Mouse (Mus musculus) embryo, embryonic 10 days (tissue): ENCODE data around the gene Spns1.

Experiments
- DNase-seq: peaks from one replicate; pipeline ENCODE4 v3.0.0-alpha.2; 2015; ENCODE audit warnings: low spot score

The Spns1 gene

DNA sequence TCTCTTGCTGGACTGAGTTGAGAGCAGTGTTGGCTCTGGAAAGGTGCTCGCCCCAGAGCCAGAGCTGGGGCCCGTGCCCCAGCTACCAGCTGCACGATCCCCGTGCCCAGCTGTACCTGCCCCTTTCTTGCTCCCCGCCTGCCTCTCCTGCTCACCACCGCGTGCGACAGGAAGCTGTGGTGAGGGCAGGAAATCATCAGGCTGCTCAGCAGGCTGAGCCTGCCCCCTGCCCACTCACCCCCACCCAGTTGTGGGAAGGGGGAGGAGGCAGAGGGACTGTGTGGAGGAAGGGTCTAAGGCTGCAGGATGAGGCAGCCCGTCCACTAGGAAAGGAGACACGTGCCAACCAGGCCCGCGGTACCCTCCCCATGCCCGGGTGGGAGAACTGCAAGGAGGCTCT lies 7.9 kb downstream of the Spns1 start, which contains the start of gene Lat:
Gene Lat, minus strand, starts transcription at position 178 of the 400 bp plus-strand sequence.
- no peak for DNase-seq

- DNase-seq: no peak
These were observed 8.9 kb downstream of the Spns1 start for GRCm38 (mm10) chr7:126368367-126368766.

DNA sequence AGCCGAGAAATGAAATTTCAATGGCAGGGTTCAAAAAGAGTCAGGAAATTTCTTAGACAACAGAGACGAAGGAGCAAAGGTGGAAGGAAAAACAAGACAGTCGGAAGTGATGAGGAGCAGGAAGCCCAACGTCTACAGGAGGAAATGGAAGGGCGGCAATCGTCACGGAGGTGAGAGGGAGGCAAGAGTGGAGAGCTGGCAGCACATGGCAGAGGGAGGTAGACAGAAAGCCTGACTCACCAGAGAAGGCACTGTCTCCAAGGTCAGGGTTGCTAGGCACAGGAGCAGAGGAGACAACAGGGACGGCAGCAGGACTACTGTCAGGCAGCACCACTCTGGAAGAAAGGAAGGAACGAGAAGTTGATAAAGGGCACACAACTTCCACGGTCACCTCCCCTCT lies 9.6 kb downstream of the Spns1 start:
- no peak for DNase-seq

- DNase-seq: no peak
These were observed 14.2 kb downstream of the Spns1 start for GRCm38 (mm10) chr7:126363038-126363437.

- no peak for DNase-seq
These were observed 18.2 kb downstream of the Spns1 start for GRCm38 (mm10) chr7:126359049-126359448.

GRCm38 (mm10) chr7:126358413-126358812 lies 18.8 kb downstream of the Spns1 start:
- DNase-seq: no peak

- DNase-seq: no peak
These were observed 19.4 kb downstream of the Spns1 start for GRCm38 (mm10) chr7:126357838-126358237.

- no peak for DNase-seq
These were observed 20.3 kb downstream of the Spns1 start for GRCm38 (mm10) chr7:126356793-126357591.

GRCm38 (mm10) chr7:126355847-126356597 lies 21.2 kb downstream of the Spns1 start:
- no peak for DNase-seq

- no peak for DNase-seq
These were observed 22.3 kb downstream of the Spns1 start for GRCm38 (mm10) chr7:126354738-126355614.

- DNase-seq: no peak
These were observed 23.3 kb downstream of the Spns1 start for GRCm38 (mm10) chr7:126353994-126354365.

DNA sequence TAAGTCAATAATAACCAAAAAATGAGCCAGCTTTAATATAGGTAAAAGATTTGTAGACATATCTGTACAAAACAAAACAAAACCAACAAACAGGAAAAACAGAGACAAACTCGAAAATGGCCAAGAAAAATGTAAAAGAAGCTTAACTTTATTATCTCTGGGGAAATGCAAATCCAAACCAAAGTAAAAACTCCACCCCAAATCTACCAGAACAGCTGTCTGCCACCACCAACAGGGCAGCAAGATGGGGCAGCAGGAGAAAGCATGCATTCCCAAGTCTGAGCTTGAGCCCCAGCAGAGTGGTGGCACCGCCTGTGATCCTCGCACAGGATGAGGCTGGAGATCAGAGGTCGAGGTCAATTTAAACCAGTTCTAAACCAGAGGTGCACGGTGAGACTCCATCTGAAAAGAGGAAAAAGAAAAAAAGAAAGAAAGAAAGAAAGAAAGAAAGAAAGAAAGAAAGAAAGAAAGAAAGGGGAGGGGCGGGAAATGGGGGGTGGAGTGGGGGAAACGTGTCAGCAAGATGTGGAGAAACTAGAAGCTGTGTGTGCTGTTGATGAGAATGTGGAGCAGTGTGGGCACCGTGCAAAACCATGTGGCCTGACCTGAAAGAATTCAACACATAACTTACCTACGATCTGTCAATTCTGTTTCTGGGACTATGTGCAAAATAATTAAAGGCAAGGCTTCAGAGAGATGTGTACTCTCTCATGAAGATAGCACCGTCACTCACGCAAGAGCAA lies 23.8 kb downstream of the Spns1 start:
- DNase-seq: no peak

- no peak for DNase-seq
These were observed 25.8 kb downstream of the Spns1 start for GRCm38 (mm10) chr7:126351419-126351951.

- no peak for DNase-seq
These were observed 26.4 kb downstream of the Spns1 start for GRCm38 (mm10) chr7:126350748-126351418.

- DNase-seq: no peak
These were observed 29.0 kb downstream of the Spns1 start for GRCm38 (mm10) chr7:126348293-126348692.

DNA sequence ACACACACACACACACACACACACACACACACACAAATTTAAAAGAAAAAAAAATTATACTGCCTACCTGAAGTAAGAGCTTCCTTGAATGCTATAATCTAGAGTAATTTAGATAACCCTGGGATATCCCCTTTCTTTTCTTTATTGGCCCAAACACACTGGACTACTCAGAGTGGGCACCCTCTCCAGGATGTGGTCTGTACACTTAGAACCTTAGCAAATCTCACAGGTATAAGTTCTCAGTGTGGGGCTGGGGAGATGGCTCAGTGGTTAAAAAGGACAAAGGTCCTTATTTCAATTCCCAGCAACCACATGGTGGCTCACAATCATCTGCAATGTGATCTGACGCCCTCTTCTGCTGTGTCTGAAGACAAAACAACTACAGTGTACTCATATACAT lies 30.2 kb downstream of the Spns1 start:
- no peak for DNase-seq

- no peak for DNase-seq
These were observed 31.3 kb downstream of the Spns1 start for GRCm38 (mm10) chr7:126345969-126346368.

- no peak for DNase-seq
These were observed 31.7 kb downstream of the Spns1 start for GRCm38 (mm10) chr7:126345557-126345956.

GRCm38 (mm10) chr7:126340896-126341295 lies 36.4 kb downstream of the Spns1 start:
- DNase-seq: no peak

- DNase-seq: no peak
These were observed 37.0 kb downstream of the Spns1 start for GRCm38 (mm10) chr7:126340206-126340618.

DNA sequence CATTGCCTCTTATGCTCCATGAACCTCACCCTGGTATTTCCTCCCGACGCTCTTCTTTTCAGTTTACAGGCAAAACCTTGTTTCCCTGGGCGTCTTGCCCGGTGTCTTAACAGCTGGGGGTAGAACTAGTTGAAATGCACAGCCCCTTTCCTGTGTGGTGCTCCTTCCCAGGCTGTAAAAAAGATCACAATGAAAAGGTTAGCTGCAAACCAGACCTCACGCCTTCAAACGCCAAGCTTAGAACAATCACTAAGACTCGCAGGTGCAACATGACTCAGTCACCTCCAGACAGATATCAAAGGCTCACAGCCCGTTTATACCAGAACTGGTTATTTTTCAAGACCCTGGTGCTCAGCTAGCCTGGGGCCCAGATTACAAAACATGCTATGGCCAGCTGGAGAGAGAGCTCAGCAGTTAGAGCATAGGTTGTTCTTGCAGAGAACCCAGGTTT lies 37.7 kb downstream of the Spns1 start:
- DNase-seq: no peak
